Mouse (Mus musculus): ENCODE measurements around the gene Amy2a3.
"Not testable (repeated sequence)": the region's sequence is repeated elsewhere in the genome, so short reads cannot be mapped to it uniquely, and the experiment has no call there.

GRCm38 (mm10) chr3:113345484-113345883 lies 21.6 kb upstream of the Amy2a3 start:
- TF ChIP-seq EP300, CTCF (IDR thresholded peaks at IDR 0.05): not testable (repeated sequence)

All from lung, postnatal 0 days (tissue).